Mouse (Mus musculus): Measurements from ENCODE around the gene Tm2d1. TPM values are rescaled to one million over a fixed set of nuclear protein-coding genes. Genes with fewer than 3 reads are reported as not detected.
"Not testable (repeated sequence)": the region's sequence is repeated elsewhere in the genome, so short reads cannot be mapped to it uniquely, and the experiment has no call there.

Tm2d1 gene
- 38.9 and 42.8 TPM in 2 replicates for total RNA-seq (2021)
- long read RNA-seq, transcript Tm2d1-202 (7 exons, 1,027 nt): major isoform, 30 of 33 reads
- long read RNA-seq, partial matches to known transcripts: 0 of 33 reads
- long read RNA-seq, other reads (novel, unspliced or antisense): 1 of 33 reads

GRCm38 (mm10) chr4:98382716-98383424 is at the start of gene Tm2d1:
TSS of gene Tm2d1 (minus strand) at chr4:98383306.
- DNase-seq: peak; percentile 85

GRCm38 (mm10) chr4:98428371-98428770 is 45.3 kb upstream of the Tm2d1 start:
- DNase-seq: no peak

GRCm38 (mm10) chr4:98415150-98415549 is 32.0 kb upstream of the Tm2d1 start:
- DNase-seq: not testable (repeated sequence)

- DNase-seq: no peak
Observed at GRCm38 (mm10) chr4:98408455-98408854, 25.3 kb upstream of the Tm2d1 start.

- no peak for DNase-seq
Observed at GRCm38 (mm10) chr4:98404412-98404811, 21.3 kb upstream of the Tm2d1 start.

- DNase-seq: no peak
Observed at GRCm38 (mm10) chr4:98403492-98403891, 20.4 kb upstream of the Tm2d1 start.

GRCm38 (mm10) chr4:98401584-98401962 is 18.5 kb upstream of the Tm2d1 start:
- no peak for DNase-seq

- no peak for DNase-seq
Observed at GRCm38 (mm10) chr4:98400926-98401583, 17.9 kb upstream of the Tm2d1 start.

- peak; percentile 66 for DNase-seq
Observed at GRCm38 (mm10) chr4:98395690-98396437, 12.8 kb upstream of the Tm2d1 start, which contains the start of gene Patj. TSS of gene Patj (plus strand) at chr4:98395785.

- no peak for DNase-seq
Observed at GRCm38 (mm10) chr4:98395346-98395689, 12.2 kb upstream of the Tm2d1 start.

GRCm38 (mm10) chr4:98385036-98385435 is 1.9 kb upstream of the Tm2d1 start:
- no peak for DNase-seq

GRCm38 (mm10) chr4:98376943-98377342 is 6.2 kb downstream of the Tm2d1 start:
- no peak for DNase-seq

- DNase-seq: no peak
Observed at GRCm38 (mm10) chr4:98375401-98375800, 7.7 kb downstream of the Tm2d1 start.

GRCm38 (mm10) chr4:98358034-98358809 is 24.9 kb downstream of the Tm2d1 start:
- no peak for DNase-seq

GRCm38 (mm10) chr4:98348580-98348979 is 34.5 kb downstream of the Tm2d1 start:
- no peak for DNase-seq

- DNase-seq: no peak
Observed at GRCm38 (mm10) chr4:98345783-98346182, 37.3 kb downstream of the Tm2d1 start.

GRCm38 (mm10) chr4:98339992-98340564 is 43.0 kb downstream of the Tm2d1 start:
- no peak for DNase-seq

- no peak for DNase-seq
Observed at GRCm38 (mm10) chr4:98338636-98339630, 44.2 kb downstream of the Tm2d1 start.

GRCm38 (mm10) chr4:98337197-98337596 is 45.9 kb downstream of the Tm2d1 start:
- no peak for DNase-seq

GRCm38 (mm10) chr4:98335726-98336125 is 47.4 kb downstream of the Tm2d1 start:
- DNase-seq: no peak
